Mouse (Mus musculus): ENCODE data around the gene Cfap97d2.

- TF ChIP-seq CTCF (conservative IDR thresholded peaks at IDR 0.05; ENCODE audit: low read length) (peak; percentile 66), NANOG (IDR thresholded peaks at IDR 0.05; ENCODE audit: borderline replicate concordance, low read length) (no peak)
Measured at GRCm38 (mm10) chr8:13785764-13786299, 80.1 kb downstream of the Cfap97d2 start.

Measured in E14TG2a.4 (cell line).